Mouse (Mus musculus) induced T-regulatory cell, adult 2 months (primary cell): Measurements from ENCODE around the gene Opa1.

Source experiments
- DNase-seq: peaks from one replicate; pipeline ENCODE4 v3.0.0-alpha.2; 2012; ENCODE audit warnings: low read depth

Gene Opa1

DNA sequence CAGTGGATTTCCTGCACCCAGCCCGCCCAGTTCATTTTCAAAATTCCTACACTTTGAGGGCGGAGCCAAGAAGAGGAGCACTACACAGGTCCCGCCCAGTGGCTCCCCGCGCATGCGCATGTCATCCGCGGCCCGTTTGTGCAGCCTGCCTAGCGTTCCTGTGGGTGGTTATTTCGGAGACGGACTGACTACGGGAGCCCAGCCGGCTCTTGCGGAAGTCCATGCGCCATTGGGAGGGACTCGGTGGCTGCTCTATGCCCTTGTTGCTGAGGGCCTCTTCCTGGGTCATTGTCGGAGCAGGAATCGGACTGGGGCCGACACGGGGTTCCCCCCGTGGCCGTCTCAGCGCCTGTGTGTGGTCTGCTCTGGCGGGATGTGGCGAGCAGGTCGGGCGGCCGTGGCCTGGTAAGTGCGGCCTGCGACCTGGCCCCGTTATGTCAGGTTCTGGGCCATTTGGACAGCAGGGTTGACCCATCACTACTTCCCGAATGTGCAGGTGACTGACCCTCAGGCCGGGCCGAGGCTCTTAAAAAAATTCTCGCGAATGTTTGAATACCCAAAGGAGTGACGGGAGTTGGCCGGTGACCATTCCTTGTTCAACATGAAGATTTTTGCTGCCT lies at the start of gene Opa1:
Opa1 (plus strand) TSS at position 168 of the 620 bp plus-strand sequence.
- DNase-seq = peak; percentile 97

DNA sequence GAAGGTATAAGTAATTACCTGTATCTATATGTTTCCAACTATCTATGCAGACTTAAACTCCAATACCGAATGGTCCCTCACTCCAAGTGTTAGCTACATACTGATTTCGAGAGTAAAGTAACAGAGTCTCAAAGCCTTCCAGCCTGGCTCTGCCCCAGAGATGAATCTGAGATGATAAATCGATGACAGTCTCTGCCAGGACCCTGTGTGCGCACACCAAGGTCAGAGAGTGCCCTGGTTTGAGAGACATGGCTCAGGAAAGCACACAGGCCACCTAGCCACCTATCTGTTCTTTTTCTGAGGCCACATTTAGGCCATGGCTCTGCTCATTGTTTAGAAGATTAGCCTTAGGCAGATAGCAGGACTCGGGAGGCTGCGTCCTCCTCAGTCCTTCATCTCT lies 45.5 kb upstream of the Opa1 start:
- DNase-seq = no peak

DNA sequence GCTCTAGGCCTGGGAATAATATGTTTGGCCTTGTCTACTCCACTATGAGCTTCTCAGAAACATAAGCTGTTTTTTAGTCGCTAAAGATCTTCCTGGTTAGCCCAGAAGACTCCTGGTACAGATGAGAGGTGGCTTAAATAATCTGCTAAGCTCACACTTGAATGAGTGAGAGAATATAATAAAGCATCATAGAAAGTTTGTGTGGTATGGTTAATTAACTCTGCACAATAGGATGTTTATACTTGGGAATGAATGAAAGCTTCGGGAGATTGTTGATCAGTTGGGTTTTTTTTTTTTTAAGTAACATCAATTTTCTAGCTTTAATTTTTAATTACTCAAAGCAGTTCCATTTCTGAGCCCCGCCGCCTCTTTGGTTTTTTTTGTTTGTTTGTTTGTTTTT lies 43.3 kb upstream of the Opa1 start:
- no peak for DNase-seq

DNA sequence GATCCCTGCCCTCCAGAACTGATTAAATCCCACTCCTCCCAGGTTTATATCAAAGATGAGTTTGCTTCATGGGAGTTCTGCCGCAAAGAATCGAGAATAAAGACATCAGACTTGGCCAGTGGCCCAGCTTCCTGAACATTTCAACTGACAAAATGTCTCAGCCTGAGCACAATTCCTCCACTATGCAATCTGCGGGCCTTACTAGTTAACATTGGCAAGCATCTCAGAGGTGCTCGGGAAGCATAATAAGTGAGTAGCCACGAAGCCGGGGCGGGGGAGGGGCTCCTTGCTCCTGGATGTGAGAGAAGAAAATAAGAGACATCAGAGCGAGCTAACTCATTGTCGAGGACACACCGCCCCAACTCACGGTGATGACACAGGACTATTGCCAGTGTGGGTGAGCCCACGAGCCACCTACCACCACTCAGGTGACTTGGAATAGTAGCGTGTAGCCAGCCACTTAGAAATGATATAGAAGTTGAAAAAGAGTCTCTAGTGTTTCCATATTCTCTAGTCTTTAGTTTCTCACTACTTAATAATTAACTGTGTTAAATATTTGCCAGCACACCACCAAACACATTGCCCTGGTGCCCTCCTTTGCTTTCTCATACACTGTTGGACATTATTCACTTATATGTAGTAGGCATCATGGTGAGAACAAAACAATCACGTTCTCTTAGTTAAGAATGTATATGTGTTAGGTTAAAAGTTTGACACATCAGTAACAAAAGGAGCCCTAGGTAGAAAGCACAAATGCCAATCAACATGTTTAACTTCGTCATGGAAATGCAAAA lies 42.5 kb upstream of the Opa1 start:
- DNase-seq = no peak

DNA sequence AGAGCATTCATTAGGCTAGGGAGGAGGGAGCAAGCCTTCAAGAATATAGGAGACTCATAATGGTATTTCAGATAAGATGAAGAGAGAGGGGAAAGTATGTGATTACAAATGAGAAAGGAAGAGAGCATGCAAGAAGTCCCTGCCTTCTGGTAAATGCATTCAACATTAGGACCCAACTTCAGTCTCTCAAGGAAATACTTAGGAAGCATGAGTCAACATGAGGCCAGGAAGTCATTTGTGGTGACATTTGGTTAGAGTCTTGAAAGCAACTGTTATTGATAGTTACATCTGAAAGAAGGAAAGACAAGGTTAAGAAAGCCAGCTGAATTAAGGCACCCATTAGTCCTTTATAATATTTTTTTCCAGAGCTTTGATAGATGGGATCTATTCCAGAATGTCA lies 39.2 kb upstream of the Opa1 start:
- no peak for DNase-seq

DNA sequence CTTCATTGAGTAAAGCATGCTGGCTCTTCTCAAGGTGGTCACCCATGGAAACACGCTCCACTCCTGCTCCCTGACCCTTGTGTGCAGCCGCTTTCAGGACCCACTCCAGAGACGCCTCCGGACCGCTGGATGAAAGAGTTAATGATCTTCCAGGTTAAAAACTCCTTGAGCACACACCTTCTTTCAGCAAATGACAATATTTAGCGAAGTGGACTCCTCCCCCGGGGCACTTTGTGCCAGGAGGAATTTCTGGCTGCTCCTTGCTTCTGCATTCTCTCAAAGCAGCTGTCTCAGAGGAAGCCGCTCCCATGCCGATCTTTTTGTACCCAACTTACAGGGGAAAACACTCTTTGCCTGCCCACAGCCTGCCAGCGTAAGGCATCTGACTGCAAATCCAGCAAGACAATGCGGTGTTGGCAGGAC lies 37.9 kb upstream of the Opa1 start:
- no peak for DNase-seq

DNA sequence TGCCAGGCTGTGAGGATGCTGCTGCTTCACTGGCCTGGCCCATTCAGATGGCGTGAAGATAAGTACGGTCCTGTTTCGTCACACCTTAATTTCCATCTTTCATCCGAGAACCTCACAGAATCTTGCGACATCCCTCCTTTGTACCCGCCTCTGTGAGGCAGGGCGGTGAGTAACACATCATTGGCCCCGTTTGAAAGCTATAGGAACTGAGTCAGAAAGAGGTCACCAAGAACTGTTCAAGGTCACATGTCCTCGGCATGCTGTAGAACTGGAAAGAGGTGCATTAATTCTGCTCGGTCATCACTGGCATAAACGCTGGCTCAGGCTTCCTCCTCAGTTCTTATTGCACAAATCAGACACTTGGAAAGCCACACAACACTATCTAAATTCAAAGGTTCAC lies 34.3 kb upstream of the Opa1 start, which contains the start of gene Atp13a4:
Atp13a4 (minus strand) TSS at position 36 of the 400 bp plus-strand sequence.
- DNase-seq = peak; percentile 4

DNA sequence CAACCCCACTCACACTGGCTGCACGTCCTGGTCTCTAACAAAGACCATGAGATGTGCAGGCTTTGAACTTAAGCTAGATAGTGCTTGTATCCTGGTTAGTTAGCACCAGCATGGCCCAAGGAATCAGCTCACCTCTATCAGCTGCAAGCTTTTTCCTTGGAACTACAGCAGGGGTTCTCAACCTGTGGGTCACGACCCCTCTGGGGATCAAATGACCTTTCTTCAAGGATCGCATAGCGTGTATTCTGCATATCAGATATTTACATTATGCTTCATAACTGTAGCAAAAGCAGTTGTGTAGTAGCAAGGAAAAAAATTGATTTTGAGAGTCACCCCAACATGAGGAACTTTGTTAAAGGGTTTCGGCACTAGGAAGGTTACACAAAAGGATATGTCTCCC lies 19.5 kb upstream of the Opa1 start:
- no peak for DNase-seq

DNA sequence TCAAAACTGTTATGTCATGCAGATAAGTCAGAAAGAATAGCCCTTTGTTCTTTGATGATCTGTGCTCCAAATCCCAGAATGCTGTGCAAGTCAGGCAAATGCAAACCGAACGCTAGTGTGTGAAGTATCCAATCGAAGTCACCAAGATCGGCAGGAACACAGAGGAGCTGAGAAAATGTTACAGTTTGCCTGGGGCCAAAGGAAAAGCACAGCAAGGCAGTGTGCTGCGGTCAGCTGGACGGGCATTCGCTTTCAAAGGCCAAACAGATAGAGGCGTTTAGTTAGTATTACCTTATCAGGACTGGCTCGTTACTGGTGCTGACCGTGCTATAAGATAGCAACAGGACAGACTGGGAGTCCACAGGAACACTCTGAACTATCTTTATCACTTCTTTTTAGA lies 18.7 kb upstream of the Opa1 start:
- DNase-seq = no peak

DNA sequence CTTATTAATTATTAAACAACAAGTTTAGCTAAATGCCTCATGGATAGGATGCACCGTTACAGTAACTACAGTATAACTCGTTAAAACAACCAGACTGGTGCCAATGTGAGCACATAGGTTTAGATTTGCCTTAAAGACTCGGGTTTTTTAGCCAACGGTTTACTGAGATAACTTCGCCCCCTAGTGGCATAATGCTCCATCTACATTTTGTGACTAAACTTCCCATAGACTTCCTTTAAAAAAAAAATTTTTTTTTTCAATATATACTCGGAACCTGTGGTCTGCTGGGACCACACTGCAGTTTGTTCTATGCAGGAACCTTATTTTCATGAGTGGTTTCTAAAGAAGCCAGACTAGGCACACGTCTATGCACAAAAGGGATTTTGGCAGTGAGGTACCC lies 18.3 kb upstream of the Opa1 start:
- DNase-seq = peak; percentile 61

DNA sequence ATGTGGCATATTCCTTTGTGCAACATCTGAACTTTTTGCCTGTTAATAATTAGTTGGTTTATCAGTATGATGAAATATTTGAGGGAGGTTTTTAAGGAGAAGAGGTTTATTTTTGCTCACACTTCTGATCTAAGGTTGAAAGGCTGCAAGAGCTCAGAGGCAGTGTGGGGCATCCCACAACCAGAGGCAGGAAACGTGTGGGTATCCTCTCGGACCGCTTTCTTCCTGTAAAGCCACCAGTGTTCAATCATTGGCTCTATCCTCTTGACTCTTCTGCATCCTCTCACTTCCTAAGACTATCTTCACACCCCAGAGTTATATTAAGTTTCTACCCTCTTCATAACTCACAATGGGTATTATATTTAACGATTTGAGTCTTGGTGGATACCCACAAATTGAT lies 5.1 kb upstream of the Opa1 start:
- peak; percentile 27 for DNase-seq

DNA sequence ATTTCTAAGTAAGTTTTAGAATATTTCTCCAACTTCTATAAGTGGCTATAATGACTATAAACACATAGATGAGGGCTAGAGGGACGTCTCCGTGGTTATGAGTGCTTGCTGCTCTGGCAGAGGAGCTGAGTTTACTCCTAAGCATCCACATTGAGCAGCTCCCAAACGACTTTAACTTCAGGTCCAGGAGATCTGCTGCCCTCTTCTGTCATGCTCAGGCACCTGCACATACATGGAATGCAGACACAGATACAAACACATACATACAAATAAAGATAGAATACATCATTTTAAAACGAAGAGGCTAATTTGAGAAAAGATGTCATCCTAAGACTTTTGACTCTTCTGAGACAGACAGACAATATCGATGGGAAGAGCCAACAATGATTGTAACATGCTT lies 3.5 kb upstream of the Opa1 start:
- peak; percentile 24 for DNase-seq

DNA sequence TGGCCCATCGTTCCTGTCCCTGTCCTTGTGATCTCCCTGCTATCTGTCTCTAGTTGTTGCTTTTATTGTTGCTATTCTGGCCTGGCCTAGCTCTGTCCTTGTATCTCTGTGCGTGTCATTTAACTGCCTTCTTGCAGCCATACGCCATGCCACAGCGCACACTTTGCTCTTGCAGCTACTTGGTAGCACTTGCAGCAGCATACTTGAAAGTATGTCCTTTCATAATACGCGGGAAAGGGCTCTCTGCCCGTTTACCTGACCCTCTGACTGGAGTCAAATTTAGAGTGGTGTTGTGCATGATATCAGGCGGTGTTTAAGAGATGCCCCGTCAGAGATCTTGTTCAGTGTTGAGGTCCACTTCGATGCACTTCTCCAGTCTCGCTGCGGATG lies 648 bp downstream of the Opa1 start:
- peak; percentile 54 for DNase-seq

DNA sequence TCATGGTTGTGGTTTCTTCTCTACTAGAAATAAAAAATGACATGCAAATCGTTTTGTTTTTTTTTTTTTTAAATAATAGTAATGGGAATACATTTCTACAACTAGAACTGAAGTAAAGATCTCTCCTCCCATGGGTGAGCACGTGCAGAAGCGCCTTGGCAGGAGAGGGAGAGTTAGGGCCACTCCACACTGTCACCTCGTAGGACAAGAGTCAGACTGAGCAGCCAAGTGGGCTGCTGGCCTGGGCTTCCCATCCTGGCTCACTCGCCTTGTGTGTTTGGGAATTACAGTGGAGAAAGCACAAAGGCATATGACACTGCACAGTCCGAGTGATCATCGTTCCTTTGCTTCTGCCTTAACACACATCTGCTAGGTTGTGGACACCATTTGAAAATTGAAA lies 13.0 kb downstream of the Opa1 start:
- DNase-seq = no peak

DNA sequence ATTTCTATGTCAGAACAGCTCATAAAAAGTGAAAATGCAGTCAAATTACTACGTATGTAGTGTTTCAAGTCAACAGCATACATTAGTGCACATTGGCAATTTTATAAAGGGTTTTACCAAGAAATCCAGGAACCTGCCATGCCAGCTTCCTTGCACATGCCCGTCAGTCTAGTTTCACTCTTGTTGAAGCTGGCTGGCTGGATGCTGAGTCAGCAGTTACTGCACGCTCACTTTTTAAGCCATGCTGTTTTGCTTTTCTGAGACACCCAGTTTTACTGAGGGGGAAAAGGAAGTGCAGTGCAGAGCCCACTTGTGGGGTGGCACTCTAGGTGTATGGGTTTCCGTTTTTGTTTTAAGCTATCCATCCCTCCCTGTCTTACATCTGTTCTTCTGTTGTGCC lies 18.0 kb downstream of the Opa1 start:
- DNase-seq = no peak

DNA sequence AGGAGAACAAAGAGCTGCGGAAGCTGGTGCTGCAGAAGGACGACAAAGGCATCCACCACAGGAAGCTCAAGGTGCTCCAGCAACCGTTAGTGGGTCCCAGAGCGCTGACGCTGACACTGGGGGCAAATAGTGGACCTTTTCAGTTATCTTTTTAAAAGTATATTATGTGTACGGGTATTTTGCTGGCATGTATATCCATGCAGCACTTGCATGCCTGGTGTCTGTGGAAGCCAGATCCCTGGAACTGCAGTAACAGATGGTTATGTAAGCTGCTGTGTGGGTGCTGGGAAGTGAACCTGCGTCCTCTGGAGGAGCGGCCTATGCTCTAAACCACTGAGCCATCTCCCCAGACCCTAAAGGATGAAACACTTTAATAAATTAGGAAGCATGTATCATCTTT lies 26.4 kb downstream of the Opa1 start:
- no peak for DNase-seq

DNA sequence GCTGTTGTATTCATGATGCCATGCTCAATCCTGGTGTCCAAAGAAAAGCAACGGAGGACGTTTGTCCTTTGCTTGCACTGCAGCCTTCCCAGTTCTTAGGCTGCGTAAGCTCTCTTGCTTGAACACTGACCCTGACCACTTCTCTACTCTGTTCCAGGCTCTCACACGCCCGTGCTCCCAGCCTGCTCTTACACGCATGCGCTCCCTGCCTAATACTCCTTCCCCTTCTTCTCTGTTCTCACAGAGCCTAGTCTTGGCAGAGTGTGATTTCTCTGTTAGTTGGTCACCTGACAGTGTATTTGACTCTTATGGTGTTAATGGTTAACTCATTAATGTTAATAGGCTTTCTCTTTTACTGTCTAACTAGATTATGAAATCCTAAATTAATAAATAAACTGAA lies 28.0 kb downstream of the Opa1 start:
- no peak for DNase-seq

DNA sequence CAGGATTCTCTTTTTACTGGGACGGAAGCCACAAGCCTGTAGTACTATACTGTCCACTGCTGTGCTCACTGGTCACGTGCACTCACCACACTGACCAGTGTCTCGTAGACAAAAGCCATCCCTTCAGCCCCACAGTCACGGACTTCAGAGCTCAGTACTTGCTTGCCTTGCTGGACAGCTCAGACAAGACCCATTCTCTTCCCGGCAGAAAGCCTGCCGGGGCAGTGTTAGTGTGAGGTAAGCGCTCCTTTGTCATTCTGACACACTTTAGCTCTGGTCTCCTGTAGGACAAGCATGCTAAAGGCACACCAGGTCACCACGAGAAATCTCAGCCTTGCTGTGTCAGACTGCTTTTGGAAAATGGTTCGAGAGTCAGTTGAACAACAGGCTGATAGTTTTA lies 35.6 kb downstream of the Opa1 start:
- DNase-seq = no peak

DNA sequence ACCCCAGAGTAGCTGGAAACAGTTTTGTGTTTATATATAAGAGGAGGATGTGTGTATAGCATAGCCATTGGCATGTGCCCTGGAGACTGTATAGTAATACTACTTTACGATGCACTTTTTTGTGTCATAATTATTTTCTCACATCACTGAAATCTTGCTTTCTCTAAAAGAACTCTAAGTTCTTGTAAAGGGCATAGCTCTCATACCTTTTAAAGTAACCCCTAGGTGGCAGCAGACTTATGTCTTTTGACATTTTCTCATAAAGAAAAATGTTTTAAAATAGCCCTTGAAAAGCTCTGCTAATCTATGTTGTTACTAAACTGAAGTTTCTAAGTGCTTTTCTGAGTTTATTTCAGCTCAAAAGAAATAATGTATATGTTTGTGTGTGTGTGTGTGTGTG lies 49.9 kb downstream of the Opa1 start:
- DNase-seq = peak; percentile 26

DNA sequence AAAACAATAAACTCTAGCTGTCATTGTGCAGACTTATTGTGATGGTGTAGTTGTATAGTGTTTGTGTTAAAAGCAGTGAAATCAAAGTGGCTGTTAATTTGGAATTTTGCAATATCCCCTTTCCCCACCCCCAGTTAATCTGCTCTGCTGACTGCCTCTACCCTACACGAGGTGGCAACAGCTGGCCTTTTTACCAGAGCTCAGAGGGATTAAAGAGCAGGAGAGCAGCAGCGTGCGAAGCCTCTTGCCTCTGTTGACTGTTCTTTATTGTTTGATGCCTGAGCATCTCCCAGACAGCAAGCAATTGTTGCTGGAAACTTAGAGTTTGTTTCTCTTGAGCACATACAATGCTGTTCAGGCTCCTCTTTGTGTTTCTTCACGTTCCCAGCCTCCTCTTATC lies 56.6 kb downstream of the Opa1 start:
- DNase-seq = no peak

DNA sequence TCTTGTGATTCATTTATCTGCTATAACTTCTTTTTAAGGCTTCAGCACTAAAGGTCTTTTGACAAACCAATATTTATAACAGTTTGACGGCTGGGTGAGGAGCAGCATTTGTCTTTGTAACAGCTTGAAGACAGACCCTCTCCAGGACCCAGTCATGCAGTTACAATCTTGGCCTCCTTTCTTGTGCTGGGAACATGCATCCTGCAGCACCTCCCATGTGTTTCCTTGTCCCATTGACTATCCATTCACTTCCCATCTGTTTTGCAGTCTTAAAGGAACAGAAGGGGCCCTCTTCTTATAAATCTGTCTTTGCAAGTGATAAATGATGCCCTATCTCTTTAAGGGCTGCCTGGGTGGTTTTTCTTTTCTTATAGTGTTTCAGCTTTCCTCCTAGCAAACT lies 63.2 kb downstream of the Opa1 start:
- no peak for DNase-seq

DNA sequence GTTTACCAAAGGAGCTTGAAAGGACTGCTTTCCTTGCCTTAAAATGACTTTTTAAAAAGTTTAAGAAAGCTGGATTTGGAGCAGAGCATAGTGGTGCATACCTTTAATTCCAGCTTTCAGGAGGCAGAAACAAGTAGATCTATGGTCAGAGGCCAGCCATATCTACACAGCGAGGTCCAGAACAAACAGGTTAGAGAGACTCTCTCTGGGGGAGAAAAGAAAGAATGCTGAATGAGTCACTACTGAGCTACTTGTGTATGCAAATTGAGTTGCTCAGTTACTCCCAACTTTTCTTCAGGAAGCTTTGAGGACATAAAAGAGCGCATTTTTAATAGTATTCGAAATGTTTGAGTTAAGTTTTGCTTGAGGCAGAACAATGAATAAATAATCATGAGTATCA lies 65.7 kb downstream of the Opa1 start:
- DNase-seq = no peak

DNA sequence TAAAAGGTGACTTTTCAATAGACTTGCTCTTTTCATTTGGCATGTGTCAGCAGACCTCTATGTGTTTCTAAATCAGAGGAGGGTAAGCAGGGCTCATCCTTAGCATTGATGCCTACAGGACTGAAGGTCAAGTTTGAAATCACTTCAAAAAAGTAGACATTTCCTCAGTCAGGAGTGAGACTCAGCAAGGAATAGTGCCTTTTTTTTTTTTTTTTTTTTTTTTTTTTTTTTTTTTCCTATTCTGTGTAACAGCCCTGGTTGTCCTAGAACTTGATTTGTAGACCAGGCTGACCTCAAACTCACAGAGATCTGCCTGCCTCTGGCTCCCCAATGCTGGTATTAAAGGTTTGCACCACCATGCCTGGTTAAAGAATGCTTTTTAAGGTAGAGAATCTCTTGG lies 67.1 kb downstream of the Opa1 start:
- DNase-seq = no peak
